Mouse (Mus musculus) embryonic facial prominence, embryonic 15.5 days (tissue): ENCODE data around the gene Heatr4. TPM values are rescaled to one million over a fixed set of nuclear protein-coding genes. Genes with fewer than 3 reads are reported as not detected.
"Not testable (repeated sequence)": the region's sequence is repeated elsewhere in the genome, so short reads cannot be mapped to it uniquely, and the experiment has no call there.

Experiments used
- ATAC-seq: fragments of 200-750 bp; cut with Nextera tagmentation; 2 replicates; pipeline ENCODE4 v1.8.0; 2017; ENCODE audit warnings: low read depth, moderate TSS enrichment; ENCODE audit not compliant: insufficient number of reproducible peaks, low FRiP score, low TSS enrichment
- H3K27ac ChIP-seq: fragments of 300-500 bp; sonication (generic); replicated peaks from 2 replicates; pipeline ENCODE4 v1.5.1; 2015; ENCODE audit warnings: mild to moderate bottlenecking, inconsistent platforms
- H3K27me3 ChIP-seq: fragments of 300-500 bp; sonication (generic); 2 replicates; pipeline ENCODE4 v1.6.1; 2015; ENCODE audit warnings: inconsistent platforms
- H3K36me3 ChIP-seq: fragments of 300-500 bp; sonication (generic); 2 replicates; pipeline ENCODE4 v1.6.1; 2015; ENCODE audit warnings: mild to moderate bottlenecking, inconsistent platforms
- H3K4me1 ChIP-seq: fragments of 300-500 bp; sonication (generic); 2 replicates; pipeline ENCODE4 v1.6.1; 2015; ENCODE audit warnings: inconsistent platforms
- H3K4me2 ChIP-seq: fragments of 300-500 bp; sonication (generic); replicated peaks from 2 replicates; pipeline ENCODE4 v1.6.1; 2015; ENCODE audit warnings: mild to moderate bottlenecking, inconsistent platforms
- H3K4me3 ChIP-seq: fragments of 300-500 bp; sonication (generic); replicated peaks from 2 replicates; pipeline ENCODE4 v1.5.1; 2015; ENCODE audit warnings: mild to moderate bottlenecking, inconsistent platforms
- H3K9ac ChIP-seq: fragments of 300-500 bp; sonication (generic); 2 replicates; pipeline ENCODE4 v1.6.1; 2015; ENCODE audit warnings: inconsistent platforms
- H3K9me3 ChIP-seq: fragments of 300-500 bp; sonication (generic); replicated peaks from 2 replicates; pipeline ENCODE4 v1.6.1; 2016; ENCODE audit warnings: inconsistent platforms
- WGBS: fragments of 180-500 bp; shearing (Covaris S2); methylation state at CpG from one replicate; pipeline ENCODE4 v1.1.7; 2015; 5-methylcytosine and 5-hydroxymethylcytosine counted together
- polyA plus RNA-seq: library from polyadenylated mRNA; unstranded; fragments of >200 nt; fragmentation: Nextera tagmentation; extraction: Ambion mirVana; gene quantifications from 2 replicates; pipeline ENCODE4 v1.2.1, GENCODE M21; 2015

Heatr4 gene
- polyA plus RNA-seq, 1 experiment from 2014 or later: not detected

- 70% methylated on average over 6 of the region's 6 CpGs for WGBS
- no peak for ATAC-seq
- no peak overlapping the region for H3K4me2 ChIP-seq
Observed at GRCm38 (mm10) chr12:84013130-84013529, 28.5 kb upstream of the Heatr4 start.

DNA sequence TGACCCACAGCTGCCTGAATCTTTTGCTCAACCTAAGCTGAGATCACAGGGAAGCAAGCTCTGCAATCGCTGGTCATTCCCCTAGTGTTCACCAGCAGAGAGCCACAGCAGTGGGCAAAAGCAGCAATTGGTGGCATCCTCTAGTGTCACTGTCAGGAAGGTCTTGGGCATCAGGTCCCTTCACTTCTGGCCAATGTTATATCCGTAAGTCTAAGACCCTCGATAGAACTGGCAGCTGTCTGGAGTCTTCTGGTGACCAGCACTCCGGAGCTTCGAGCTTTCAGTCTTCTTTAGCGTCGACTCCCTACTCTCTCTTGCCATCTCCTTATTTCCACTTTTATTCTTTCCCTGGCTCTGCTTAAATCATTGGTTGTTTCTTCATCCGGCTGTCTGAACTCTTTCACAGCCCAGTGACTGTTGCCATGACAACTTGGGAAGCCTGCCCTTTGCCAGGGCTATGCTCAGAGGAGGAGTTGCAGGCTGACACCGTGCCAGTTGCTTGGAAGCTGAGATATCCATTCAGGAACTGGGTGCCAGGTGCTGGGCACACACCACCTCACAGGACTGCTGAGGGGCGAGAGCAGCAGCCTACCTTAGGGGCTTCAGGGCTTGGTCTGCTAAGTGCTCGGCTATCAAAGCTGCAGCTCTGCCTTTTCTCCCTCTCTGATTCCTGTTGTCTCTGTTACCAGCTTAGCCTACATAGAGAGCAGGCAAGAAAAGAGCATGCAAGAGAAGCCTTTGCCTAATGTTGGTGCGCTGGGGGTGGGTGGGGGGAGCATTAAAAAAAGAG lies 26.8 kb upstream of the Heatr4 start:
- H3K4me1 ChIP-seq: peaks cover 18% of the 10 kb centered on the region
- peak overlapping the region; percentile 35 for H3K4me2 ChIP-seq
- H3K4me3 ChIP-seq: no peak overlapping the region
- ATAC-seq: no peak
- no peaks in the 10 kb centered on the region for H3K27me3 ChIP-seq
- no peaks in the 10 kb centered on the region for H3K36me3 ChIP-seq
- no peak overlapping the region for H3K9ac ChIP-seq
- no peaks in the 10 kb centered on the region for H3K9me3 ChIP-seq
- 50% methylated on average over 12 of the region's 12 CpGs for WGBS
- no peak overlapping the region for H3K27ac ChIP-seq

More at GRCm38 (mm10) chr12:84013130-84013529, 28.5 kb upstream of the Heatr4 start:
- H3K9ac ChIP-seq: no peak overlapping the region
- no peak overlapping the region for H3K4me3 ChIP-seq
- H3K27me3 ChIP-seq: no peaks in the 10 kb centered on the region
- H3K36me3 ChIP-seq: no peaks in the 10 kb centered on the region
- H3K4me1 ChIP-seq: peaks cover 18% of the 10 kb centered on the region
- H3K27ac ChIP-seq: no peak overlapping the region
- H3K9me3 ChIP-seq: no peaks in the 10 kb centered on the region

DNA sequence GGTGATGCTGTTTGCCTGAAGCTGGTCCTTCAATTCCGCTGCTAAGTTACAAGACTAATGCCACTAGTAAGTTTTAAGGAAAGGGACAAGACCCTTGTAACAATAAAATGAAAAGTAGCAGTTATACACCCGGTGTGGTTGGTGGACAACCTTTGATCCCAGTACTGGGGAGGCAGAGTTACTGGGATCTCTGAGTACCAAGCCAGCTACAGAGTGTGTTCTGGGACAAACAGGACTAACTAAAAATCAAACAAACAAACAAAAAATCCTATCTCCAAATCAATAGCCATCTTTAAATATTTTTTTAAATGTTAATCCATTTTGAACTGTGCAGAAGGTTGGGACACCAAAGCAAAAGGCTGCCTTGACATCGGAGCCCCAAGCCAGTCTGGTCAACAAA lies 25.5 kb upstream of the Heatr4 start:
- no peak for ATAC-seq
- no peaks in the 10 kb centered on the region for H3K27me3 ChIP-seq

GRCm38 (mm10) chr12:84009171-84009965 lies 24.7 kb upstream of the Heatr4 start, which contains the start of gene Acot1:
TSS of gene Acot1 (plus strand) at chr12:84009490.
- Histone ChIP-seq H3K9ac (peak within 1 kb of the TSS; percentile 35; the same call in 1 of the 2 replicates), H3K27ac (peak within 1 kb of the TSS; percentile 83)

More for the DNA sequence above, 25.5 kb upstream of the Heatr4 start:
- Histone ChIP-seq H3K36me3 (no peaks in the 10 kb centered on the region), H3K9me3 (no peaks in the 10 kb centered on the region), H3K9ac (no peak overlapping the region), H3K4me2 (peak overlapping the region; percentile 61), H3K4me3 (peak overlapping the region; percentile 52), H3K4me1 (peaks cover 18% of the 10 kb centered on the region), H3K27ac (no peak overlapping the region)
- WGBS: 71% methylated on average over 3 of the region's 3 CpGs

DNA sequence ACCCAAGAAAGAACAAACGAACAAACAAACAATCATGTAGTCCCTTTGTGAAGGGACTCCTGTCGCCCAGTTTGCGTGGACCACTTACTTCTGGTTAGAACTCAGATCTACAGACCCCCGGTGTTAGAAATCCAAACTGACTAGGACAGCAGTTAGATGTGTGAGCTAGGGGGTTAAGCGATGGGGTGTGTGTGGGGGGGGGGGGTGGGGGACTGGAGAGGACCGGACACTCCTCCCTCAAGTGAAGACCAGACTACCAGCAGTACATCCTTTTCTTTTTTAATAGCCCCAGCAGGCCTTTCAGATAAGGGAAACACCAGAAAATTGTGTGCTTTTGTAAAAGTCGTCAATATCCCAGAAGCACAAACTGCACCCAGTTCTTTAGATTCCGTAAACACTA lies 24.1 kb upstream of the Heatr4 start:
- Histone ChIP-seq H3K9me3 (no peaks in the 10 kb centered on the region), H3K27ac (peak overlapping the region; percentile 83), H3K4me3 (peak overlapping the region; percentile 52), H3K9ac (no peak overlapping the region), H3K36me3 (no peaks in the 10 kb centered on the region), H3K4me1 (peaks cover 18% of the 10 kb centered on the region), H3K27me3 (no peaks in the 10 kb centered on the region), H3K4me2 (peak overlapping the region; percentile 61)
- ATAC-seq: no peak
- 63% methylated on average over 8 of the region's 8 CpGs for WGBS

More at GRCm38 (mm10) chr12:84009171-84009965, 24.7 kb upstream of the Heatr4 start, which contains the start of gene Acot1:
- H3K9me3 ChIP-seq, H3K27me3 ChIP-seq, H3K36me3 ChIP-seq: not testable (repeated sequence)
- WGBS: under 1% methylated on average over 58 of the region's 70 CpGs
- Histone ChIP-seq H3K4me2 (peak within 1 kb of the TSS; percentile 61), H3K4me1 (peaks cover 18% of the 10 kb centered on the region), H3K4me3 (peak within 1 kb of the TSS; percentile 52)
- peak; percentile 92 for ATAC-seq

- no peak overlapping the region for H3K4me2 ChIP-seq
- no peak overlapping the region for H3K27ac ChIP-seq
- H3K9ac ChIP-seq: no peak overlapping the region
- no peak overlapping the region for H3K4me3 ChIP-seq
- no peaks in the 10 kb centered on the region for H3K36me3 ChIP-seq
- no peaks in the 10 kb centered on the region for H3K27me3 ChIP-seq
- ATAC-seq: no peak
- no peaks in the 10 kb centered on the region for H3K9me3 ChIP-seq
- peaks cover 18% of the 10 kb centered on the region for H3K4me1 ChIP-seq
- WGBS: 85% methylated on average over 12 of the region's 12 CpGs
Observed at GRCm38 (mm10) chr12:84008251-84008650, 23.6 kb upstream of the Heatr4 start.

DNA sequence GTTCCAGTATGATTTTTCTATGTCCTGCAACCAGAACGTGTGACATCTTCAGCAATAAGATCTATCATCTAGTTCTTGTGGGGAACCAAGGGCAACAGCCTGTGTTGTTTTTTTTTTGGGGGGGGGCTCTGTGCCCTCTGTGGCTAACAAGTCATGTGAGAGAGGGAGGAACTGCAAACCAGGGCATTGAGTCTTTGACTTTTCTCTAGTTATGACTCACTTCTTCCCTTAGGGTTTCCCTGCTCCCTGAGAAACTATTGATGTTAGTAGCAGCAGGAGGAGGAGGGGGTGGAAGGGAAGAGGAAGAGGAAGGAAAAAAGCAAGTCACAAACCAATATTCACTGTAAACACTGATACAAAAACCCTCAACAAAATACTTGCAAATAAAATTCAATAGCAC lies 19.2 kb upstream of the Heatr4 start:
- no peaks in the 10 kb centered on the region for H3K36me3 ChIP-seq

GRCm38 (mm10) chr12:84000418-84000817 lies 15.8 kb upstream of the Heatr4 start:
- ATAC-seq: no peak
- Histone ChIP-seq H3K27me3 (no peaks in the 10 kb centered on the region), H3K27ac (no peak overlapping the region), H3K9ac (no peak overlapping the region), H3K4me3 (no peak overlapping the region), H3K9me3 (no peaks in the 10 kb centered on the region; the same call in 1 of the 2 replicates), H3K36me3 (no peaks in the 10 kb centered on the region), H3K4me2 (no peak overlapping the region), H3K4me1 (peaks cover 3% of the 10 kb centered on the region; the same call in 1 of the 2 replicates)
- 82% methylated on average over 3 of the region's 3 CpGs for WGBS

More for the DNA sequence above, 19.2 kb upstream of the Heatr4 start:
- Histone ChIP-seq H3K9ac (no peak overlapping the region), H3K27ac (no peak overlapping the region), H3K27me3 (no peaks in the 10 kb centered on the region), H3K9me3 (no peaks in the 10 kb centered on the region; the same call in 1 of the 2 replicates), H3K4me3 (no peak overlapping the region), H3K4me2 (no peak overlapping the region), H3K4me1 (peaks cover 7% of the 10 kb centered on the region)
- WGBS: 78% methylated on average over 1 of the region's 1 CpGs
- ATAC-seq: no peak

DNA sequence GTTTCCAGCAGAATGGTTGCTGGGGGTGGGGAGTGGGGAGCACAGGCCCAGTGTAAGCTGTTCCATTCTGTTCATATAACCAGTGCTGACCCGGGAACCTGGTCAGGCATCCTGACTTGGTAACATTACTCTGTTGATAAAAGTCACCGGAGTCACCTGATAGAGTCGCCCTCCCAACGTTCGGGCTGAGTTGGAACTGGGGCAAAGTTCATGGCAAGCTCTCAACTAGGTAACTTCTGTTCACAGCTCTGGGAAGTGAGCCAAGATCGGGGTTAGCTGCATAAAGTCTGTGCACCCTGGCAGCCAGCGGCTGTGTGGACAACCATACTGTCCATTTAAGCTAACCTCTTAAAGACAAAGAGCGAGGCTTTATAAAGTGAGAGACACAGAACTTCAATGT lies 14.6 kb upstream of the Heatr4 start:
- H3K27me3 ChIP-seq, H3K36me3 ChIP-seq, H3K4me1 ChIP-seq, H3K9ac ChIP-seq, H3K9me3 ChIP-seq, ATAC-seq, H3K4me3 ChIP-seq, H3K27ac ChIP-seq, H3K4me2 ChIP-seq: not testable (repeated sequence)
- WGBS: 56% methylated on average over 8 of the region's 8 CpGs

DNA sequence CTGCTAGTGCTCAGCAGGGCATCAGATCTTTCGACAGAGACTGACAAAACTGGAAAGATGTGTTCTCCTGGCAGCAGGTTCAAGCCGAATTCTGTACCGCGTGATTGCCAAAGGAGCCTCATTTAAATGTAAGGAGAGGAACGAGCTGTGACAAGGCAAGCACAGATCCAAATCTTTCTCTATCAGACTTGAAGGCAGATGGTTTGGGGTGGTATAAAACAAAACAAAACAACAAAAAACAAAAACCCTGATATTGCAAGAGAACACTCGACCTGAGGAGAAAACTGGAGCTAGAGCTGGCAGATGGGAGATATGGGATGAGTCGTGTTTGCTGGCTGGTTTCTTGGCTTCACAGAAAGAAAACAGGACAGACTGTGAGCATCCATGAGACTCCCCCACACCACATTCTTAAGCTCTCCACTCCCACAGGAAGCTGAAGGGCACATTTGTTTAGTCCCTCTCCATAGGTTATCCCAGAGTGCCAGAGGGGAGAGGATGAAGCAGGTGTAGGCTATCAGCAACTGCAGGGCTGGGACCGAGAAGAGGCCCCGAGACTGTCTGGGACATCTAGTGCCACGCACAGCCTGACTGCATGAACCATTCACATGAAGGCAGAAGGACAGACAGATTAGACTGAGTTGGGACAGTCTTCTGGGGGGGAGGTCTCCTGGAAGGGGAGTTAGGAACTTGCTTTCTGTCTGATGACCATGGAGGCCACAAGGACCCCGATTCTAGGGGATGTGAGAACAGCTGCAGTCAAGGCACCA lies 13.9 kb upstream of the Heatr4 start:
- no peak overlapping the region for H3K9ac ChIP-seq
- H3K27ac ChIP-seq: peak overlapping the region; percentile 66
- no peaks in the 10 kb centered on the region; the same call in 1 of the 2 replicates for H3K9me3 ChIP-seq
- H3K4me1 ChIP-seq: peaks cover 3% of the 10 kb centered on the region; the same call in 1 of the 2 replicates
- H3K27me3 ChIP-seq: no peaks in the 10 kb centered on the region
- H3K4me2 ChIP-seq: no peak overlapping the region
- no peak for ATAC-seq
- WGBS: 53% methylated on average over 11 of the region's 11 CpGs
- no peak overlapping the region for H3K4me3 ChIP-seq
- H3K36me3 ChIP-seq: 0 out of 2 replicates have a peak, but pooled peaks cover under 1% of the 10 kb centered on the region
